Mouse (Mus musculus) stomach, postnatal 0 days (tissue): ENCODE results near the gene Nlrc5. TPM values are rescaled to one million over a fixed set of nuclear protein-coding genes. Genes with fewer than 3 reads are reported as not detected.
A peak's percentile ranks its signal among the peaks of the same experiment; 100 is the strongest.

Source experiments
- ATAC-seq: fragments of 200-750 bp; cut with Nextera tagmentation; 2 replicates; pipeline ENCODE4 v1.8.0; 2017; ENCODE audit not compliant: low FRiP score, low TSS enrichment
- DNase-seq: peaks from one replicate; pipeline ENCODE4 v3.0.0-alpha.2; 2016; ENCODE audit warnings: low spot score
- H3K27ac ChIP-seq: fragments of 300-500 bp; sonication (generic); replicated peaks from 2 replicates; pipeline ENCODE4 v1.5.1; 2014; ENCODE audit warnings: mild to moderate bottlenecking, control low read depth
- H3K27me3 ChIP-seq: fragments of 300-500 bp; sonication (generic); 2 replicates; pipeline ENCODE4 v1.6.1; 2014; ENCODE audit warnings: low read length; ENCODE audit not compliant: control insufficient read depth, insufficient read depth
- H3K36me3 ChIP-seq: fragments of 300-500 bp; sonication (generic); 2 replicates; pipeline ENCODE4 v1.6.1; 2014; ENCODE audit warnings: low read length, mixed read lengths; ENCODE audit not compliant: control insufficient read depth, insufficient read depth
- H3K4me1 ChIP-seq: fragments of 300-500 bp; sonication (generic); replicated peaks from 2 replicates; pipeline ENCODE4 v1.6.1; 2014; ENCODE audit warnings: antibody characterized with exemption; ENCODE audit not compliant: control insufficient read depth, insufficient read depth
- H3K4me2 ChIP-seq: fragments of 300-500 bp; sonication (generic); replicated peaks from 2 replicates; pipeline ENCODE4 v1.6.1; 2014; ENCODE audit warnings: low read depth, mild to moderate bottlenecking, control low read depth, moderate library complexity
- H3K4me3 ChIP-seq: fragments of 300-500 bp; sonication (generic); 2 replicates; pipeline ENCODE4 v1.5.1; 2014; ENCODE audit warnings: low read depth, low read length, control low read depth
- H3K9ac ChIP-seq: fragments of 300-500 bp; sonication (generic); 2 replicates; pipeline ENCODE4 v1.6.1; 2014; ENCODE audit warnings: mild to moderate bottlenecking, low read length, control low read depth, mixed read lengths
- H3K9me3 ChIP-seq: fragments of 300-500 bp; sonication (generic); 2 replicates; pipeline ENCODE4 v1.6.1; 2016; ENCODE audit warnings: low read length; ENCODE audit not compliant: control insufficient read depth
- CTCF ChIP-seq: IDR thresholded peaks from 2 replicates; pipeline ENCODE4 v1.5.1; 2016; ENCODE audit warnings: antibody characterized with exemption, low read depth, mild to moderate bottlenecking, moderate library complexity
- EP300 ChIP-seq: optimal IDR thresholded peaks from 2 replicates; pipeline ENCODE3; 2016; ENCODE audit warnings: antibody characterized with exemption
- WGBS: fragments of 180-500 bp; shearing (Covaris S2); extraction: QIAGEN DNeasy Blood & Tissue Kit; methylation state at CpG from one replicate; pipeline ENCODE4 v1.1.7; 2014; 5-methylcytosine and 5-hydroxymethylcytosine counted together
- polyA plus RNA-seq: library from polyadenylated mRNA; unstranded; fragments of >200 nt; fragmentation: Nextera tagmentation; extraction: Ambion mirVana; gene quantifications from 2 replicates; pipeline ENCODE4 v1.2.1, GENCODE M21; 2015

Nlrc5 gene
- polyA plus RNA-seq, 1 experiment from 2014 or later, result 0.44 TPM

- no peaks in the 10 kb centered on the region for H3K27me3 ChIP-seq
- H3K4me3 ChIP-seq, result no peak overlapping the region
- DNase-seq (no peak), ATAC-seq (no peak)
- no peak overlapping the region for H3K9ac ChIP-seq
- no peak overlapping the region for H3K27ac ChIP-seq
- no peak overlapping the region for H3K4me2 ChIP-seq
- H3K4me1 ChIP-seq, result no peaks in the 10 kb centered on the region
- no peaks in the 10 kb centered on the region for H3K9me3 ChIP-seq
- WGBS, result 49% methylated on average over 3 of the region's 3 CpGs
- TF ChIP-seq EP300 (no peak), CTCF (no peak)
- H3K36me3 ChIP-seq, result no peaks in the 10 kb centered on the region
Measured at GRCm38 (mm10) chr8:94516766-94517165, 82.6 kb downstream of the Nlrc5 start.

- H3K36me3 ChIP-seq, result no peaks in the 10 kb centered on the region
- ATAC-seq, result 0 out of 2 replicates have a peak, but pooled peaks have one; percentile 34
- 48% methylated on average over 10 of the region's 10 CpGs for WGBS
- no peak overlapping the region for H3K27ac ChIP-seq
- no peak for TF ChIP-seq EP300
- TF ChIP-seq CTCF, result no peak
- no peaks in the 10 kb centered on the region for H3K9me3 ChIP-seq
- no peaks in the 10 kb centered on the region for H3K4me1 ChIP-seq
- no peak overlapping the region for H3K4me2 ChIP-seq
- DNase-seq, result no peak
- H3K9ac ChIP-seq, result no peak overlapping the region
- H3K27me3 ChIP-seq, result no peaks in the 10 kb centered on the region
- H3K4me3 ChIP-seq, result no peak overlapping the region
Measured at GRCm38 (mm10) chr8:94518331-94518730, 84.2 kb downstream of the Nlrc5 start.

- no peak for TF ChIP-seq EP300
- no peak for TF ChIP-seq CTCF
- no peak for ATAC-seq
- Histone ChIP-seq H3K36me3 (no peaks in the 10 kb centered on the region), H3K4me1 (no peaks in the 10 kb centered on the region), H3K4me3 (no peak overlapping the region), H3K27me3 (no peaks in the 10 kb centered on the region), H3K9ac (no peak overlapping the region), H3K9me3 (no peaks in the 10 kb centered on the region), H3K27ac (no peak overlapping the region), H3K4me2 (no peak overlapping the region)
- DNase-seq, result no peak
- WGBS, result 88% methylated on average over 5 of the region's 5 CpGs
Measured at GRCm38 (mm10) chr8:94519021-94519420, 84.9 kb downstream of the Nlrc5 start.

GRCm38 (mm10) chr8:94521481-94521880 lies 87.3 kb downstream of the Nlrc5 start:
- no peak overlapping the region for H3K27ac ChIP-seq
- 57% methylated on average over 4 of the region's 4 CpGs for WGBS
- no peak for ATAC-seq

GRCm38 (mm10) chr8:94522482-94522881 lies 88.3 kb downstream of the Nlrc5 start:
- Histone ChIP-seq H3K4me1 (no peaks in the 10 kb centered on the region), H3K4me2 (no peak overlapping the region), H3K9ac (no peak overlapping the region), H3K27ac (no peak overlapping the region), H3K4me3 (no peak overlapping the region), H3K36me3 (no peaks in the 10 kb centered on the region), H3K27me3 (no peaks in the 10 kb centered on the region), H3K9me3 (no peaks in the 10 kb centered on the region)
- TF ChIP-seq EP300 (no peak), CTCF (no peak)
- ATAC-seq (0 out of 2 replicates have a peak, but pooled peaks have one; percentile 8), DNase-seq (no peak)
- 72% methylated on average over 3 of the region's 3 CpGs for WGBS

More at GRCm38 (mm10) chr8:94521481-94521880, 87.3 kb downstream of the Nlrc5 start:
- no peak overlapping the region for H3K9ac ChIP-seq
- H3K27me3 ChIP-seq, result no peaks in the 10 kb centered on the region
- no peak for DNase-seq
- H3K4me3 ChIP-seq, result no peak overlapping the region
- H3K4me2 ChIP-seq, result no peak overlapping the region
- TF ChIP-seq CTCF (no peak), EP300 (no peak)
- H3K9me3 ChIP-seq, result no peaks in the 10 kb centered on the region
- no peaks in the 10 kb centered on the region for H3K4me1 ChIP-seq
- no peaks in the 10 kb centered on the region for H3K36me3 ChIP-seq

- H3K4me3 ChIP-seq, result no peak overlapping the region
- no peak overlapping the region for H3K9ac ChIP-seq
- no peak overlapping the region for H3K27ac ChIP-seq
- no peaks in the 10 kb centered on the region for H3K27me3 ChIP-seq
- 79% methylated on average over 9 of the region's 9 CpGs for WGBS
- DNase-seq, result no peak
- no peaks in the 10 kb centered on the region for H3K36me3 ChIP-seq
- no peak for ATAC-seq
- no peak overlapping the region for H3K4me2 ChIP-seq
- no peaks in the 10 kb centered on the region for H3K9me3 ChIP-seq
- no peak for TF ChIP-seq EP300
- TF ChIP-seq CTCF, result no peak
- no peaks in the 10 kb centered on the region for H3K4me1 ChIP-seq
Measured at GRCm38 (mm10) chr8:94524554-94524953, 90.4 kb downstream of the Nlrc5 start.
